Mouse (Mus musculus) myocyte (in vitro differentiated cells): ENCODE results near the gene Rasgrp2.

Source experiments
- CEBPB ChIP-seq: IDR thresholded peaks from 2 replicates; pipeline ENCODE4 v1.6.1; 2011; ENCODE audit warnings: mild to moderate bottlenecking, moderate library complexity; ENCODE audit not compliant: poor library complexity, insufficient read depth, severe bottlenecking
- E2F4 ChIP-seq: IDR thresholded peaks from one replicate; pipeline ENCODE4 v1.6.1; 2011; ENCODE audit warnings: mild to moderate bottlenecking, control low read depth, moderate library complexity; ENCODE audit not compliant: insufficient read depth
- MYOG ChIP-seq, 3 experiments: IDR thresholded peaks; one replicate each; pipeline ENCODE4 v1.6.1; 2011; ENCODE audit warnings: control low read depth in 2 of 3, low read depth in 2 of 3, mild to moderate bottlenecking in 2 of 3; ENCODE audit not compliant: insufficient read length in 2 of 3, control insufficient read depth in 1 of 3, insufficient read depth in 1 of 3
- POLR2A ChIP-seq: IDR thresholded peaks from one replicate; pipeline ENCODE4 v1.6.1; 2011; ENCODE audit warnings: low read depth, mild to moderate bottlenecking, control low read depth, moderate library complexity; ENCODE audit not compliant: insufficient read length
- POLR2AphosphoS2 ChIP-seq: IDR thresholded peaks from one replicate; pipeline ENCODE4 v1.6.1; 2011; ENCODE audit warnings: low read depth, control low read depth; ENCODE audit not compliant: insufficient read length
- TCF12 ChIP-seq: IDR thresholded peaks from one replicate; pipeline ENCODE4 v1.6.1; 2011; ENCODE audit warnings: mild to moderate bottlenecking, control low read depth; ENCODE audit not compliant: poor library complexity, insufficient read depth, severe bottlenecking
- USF1 ChIP-seq: IDR thresholded peaks from one replicate; pipeline ENCODE4 v1.6.1; 2011; ENCODE audit warnings: low read depth, mild to moderate bottlenecking, control low read depth, moderate library complexity

DNA sequence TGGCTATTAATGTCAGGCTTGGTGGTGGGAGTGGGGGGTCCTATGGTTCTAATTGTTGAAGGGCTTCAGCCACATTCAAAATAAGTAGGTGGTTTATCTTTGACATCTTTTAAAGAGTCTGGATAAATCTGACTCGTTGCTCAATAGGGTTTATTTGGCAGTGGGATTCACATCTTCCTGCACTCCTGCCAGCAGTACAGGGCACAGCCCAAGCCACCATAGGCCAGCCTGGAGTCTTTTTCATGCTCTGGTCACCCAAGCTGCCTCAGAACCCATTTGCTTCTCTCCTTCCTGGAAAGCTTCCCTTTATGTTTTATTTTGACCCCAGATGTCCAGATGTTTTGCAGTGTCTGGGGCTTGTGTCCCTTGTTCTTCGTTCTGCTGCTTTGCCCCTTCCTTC, 22.5 kb upstream of the Rasgrp2 start:
- TF ChIP-seq TCF12 (no peak), USF1 (no peak), POLR2A (no peak), CEBPB (no peak), E2F4 (no peak), POLR2AphosphoS2 (no peak), MYOG (IDR thresholded peaks at IDR 0.05; ENCODE audit: control insufficient read depth in 1 of 3, insufficient read depth in 1 of 3, insufficient read length in 2 of 3, low read depth in 2 of 3) (no peak)
